Mouse (Mus musculus): ENCODE measurements around the gene Ano1. TPM values are rescaled to one million over a fixed set of nuclear protein-coding genes. Genes with fewer than 3 reads are reported as not detected.
A peak's percentile ranks its signal among the peaks of the same experiment; 100 is the strongest.

Ano1 gene
- polyA plus RNA-seq, 1 experiment from 2014 or later: 8.3 TPM

- Histone ChIP-seq H3K27ac (replicated peaks) (no peak overlapping the region), H3K36me3 (no peaks in the 10 kb centered on the region), H3K4me2 (no peak overlapping the region), H3K9ac (no peak overlapping the region), H3K4me3 (no peak overlapping the region), H3K27me3 (replicated peaks) (no peaks in the 10 kb centered on the region; the same call in 1 of the 2 replicates), H3K9me3 (no peaks in the 10 kb centered on the region), H3K4me1 (peaks cover 4% of the 10 kb centered on the region)
- no peak for ATAC-seq (ENCODE audit: extremely low read depth, insufficient number of reproducible peaks, low FRiP score, low TSS enrichment)
- 77% methylated on average over 7 of the region's 7 CpGs for WGBS
These were observed 142.2 kb downstream of the Ano1 start for GRCm38 (mm10) chr7:144609568-144609967.

GRCm38 (mm10) chr7:144607862-144608261 is 143.9 kb downstream of the Ano1 start:
- no peaks in the 10 kb centered on the region for H3K9me3 ChIP-seq
- H3K27ac ChIP-seq (replicated peaks): no peak overlapping the region
- H3K4me2 ChIP-seq: no peak overlapping the region
- WGBS: 83% methylated on average over 15 of the region's 15 CpGs
- no peak overlapping the region for H3K4me3 ChIP-seq
- peaks cover 7% of the 10 kb centered on the region for H3K4me1 ChIP-seq
- H3K9ac ChIP-seq: no peak overlapping the region
- H3K27me3 ChIP-seq (replicated peaks): no peaks in the 10 kb centered on the region; the same call in 1 of the 2 replicates
- ATAC-seq (ENCODE audit: extremely low read depth, insufficient number of reproducible peaks, low FRiP score, low TSS enrichment): no peak
- H3K36me3 ChIP-seq: no peaks in the 10 kb centered on the region

GRCm38 (mm10) chr7:144604735-144605134 is 147.0 kb downstream of the Ano1 start:
- Histone ChIP-seq H3K4me3 (no peak overlapping the region), H3K4me2 (no peak overlapping the region), H3K9me3 (no peaks in the 10 kb centered on the region), H3K27me3 (replicated peaks) (no peaks in the 10 kb centered on the region), H3K4me1 (peaks cover 7% of the 10 kb centered on the region), H3K36me3 (no peaks in the 10 kb centered on the region; the same call in 1 of the 2 replicates), H3K27ac (replicated peaks) (no peak overlapping the region), H3K9ac (no peak overlapping the region)
- WGBS: 31% methylated on average over 4 of the region's 4 CpGs
- ATAC-seq (ENCODE audit: extremely low read depth, insufficient number of reproducible peaks, low FRiP score, low TSS enrichment): no peak

- Histone ChIP-seq H3K9me3 (no peaks in the 10 kb centered on the region), H3K36me3 (no peaks in the 10 kb centered on the region; the same call in 1 of the 2 replicates)
- WGBS: 98% methylated on average over 2 of the region's 2 CpGs
These were observed 147.5 kb downstream of the Ano1 start for GRCm38 (mm10) chr7:144604291-144604690.

GRCm38 (mm10) chr7:144600333-144600900 is 151.4 kb downstream of the Ano1 start:
- Histone ChIP-seq H3K36me3 (no peaks in the 10 kb centered on the region; the same call in 1 of the 2 replicates), H3K4me2 (no peak overlapping the region), H3K4me1 (peaks cover 7% of the 10 kb centered on the region), H3K9ac (no peak overlapping the region), H3K4me3 (no peak overlapping the region), H3K27me3 (replicated peaks) (no peaks in the 10 kb centered on the region), H3K27ac (replicated peaks) (no peak overlapping the region), H3K9me3 (no peaks in the 10 kb centered on the region)
- ATAC-seq (ENCODE audit: extremely low read depth, insufficient number of reproducible peaks, low FRiP score, low TSS enrichment): no peak
- 66% methylated on average over 6 of the region's 6 CpGs for WGBS

More at GRCm38 (mm10) chr7:144604291-144604690, 147.5 kb downstream of the Ano1 start:
- no peak for ATAC-seq (ENCODE audit: extremely low read depth, insufficient number of reproducible peaks, low FRiP score, low TSS enrichment)
- Histone ChIP-seq H3K9ac (no peak overlapping the region), H3K27me3 (replicated peaks) (no peaks in the 10 kb centered on the region), H3K4me3 (no peak overlapping the region), H3K27ac (replicated peaks) (no peak overlapping the region), H3K4me2 (no peak overlapping the region), H3K4me1 (peaks cover 7% of the 10 kb centered on the region)

- no peak overlapping the region for H3K27ac ChIP-seq (replicated peaks)
- H3K4me1 ChIP-seq: no peaks in the 10 kb centered on the region
- no peaks in the 10 kb centered on the region for H3K9me3 ChIP-seq
- no peak overlapping the region for H3K9ac ChIP-seq
- WGBS: 82% methylated on average over 3 of the region's 3 CpGs
- H3K4me3 ChIP-seq: no peak overlapping the region
- ATAC-seq (ENCODE audit: extremely low read depth, insufficient number of reproducible peaks, low FRiP score, low TSS enrichment): no peak
- no peak overlapping the region for H3K4me2 ChIP-seq
- peaks cover 16% of the 10 kb centered on the region; the same call in 1 of the 2 replicates for H3K27me3 ChIP-seq (replicated peaks)
- peaks cover 3% of the 10 kb centered on the region; the same call in 1 of the 2 replicates for H3K36me3 ChIP-seq
These were observed 162.3 kb downstream of the Ano1 start for GRCm38 (mm10) chr7:144589508-144589907.

GRCm38 (mm10) chr7:144587291-144587690 is 164.5 kb downstream of the Ano1 start:
- WGBS: 34% methylated on average over 2 of the region's 2 CpGs
- H3K9me3 ChIP-seq: no peaks in the 10 kb centered on the region
- no peak overlapping the region for H3K27ac ChIP-seq (replicated peaks)
- ATAC-seq (ENCODE audit: extremely low read depth, insufficient number of reproducible peaks, low FRiP score, low TSS enrichment): no peak
- H3K4me1 ChIP-seq: peaks cover 11% of the 10 kb centered on the region
- peaks cover 17% of the 10 kb centered on the region; the same call in 1 of the 2 replicates for H3K27me3 ChIP-seq (replicated peaks)
- H3K4me3 ChIP-seq: no peak overlapping the region
- no peak overlapping the region for H3K9ac ChIP-seq
- H3K36me3 ChIP-seq: peaks cover 3% of the 10 kb centered on the region; the same call in 1 of the 2 replicates
- no peak overlapping the region for H3K4me2 ChIP-seq

GRCm38 (mm10) chr7:144585648-144586047 is 166.1 kb downstream of the Ano1 start:
- Histone ChIP-seq H3K27ac (replicated peaks) (no peak overlapping the region), H3K4me2 (no peak overlapping the region), H3K9ac (no peak overlapping the region), H3K4me1 (peaks cover 19% of the 10 kb centered on the region), H3K27me3 (replicated peaks) (peaks cover 17% of the 10 kb centered on the region; the same call in 1 of the 2 replicates), H3K36me3 (no peaks in the 10 kb centered on the region), H3K9me3 (no peaks in the 10 kb centered on the region), H3K4me3 (no peak overlapping the region)
- WGBS: 15% methylated on average over 6 of the region's 6 CpGs
- no peak for ATAC-seq (ENCODE audit: extremely low read depth, insufficient number of reproducible peaks, low FRiP score, low TSS enrichment)

- Histone ChIP-seq H3K9me3 (no peaks in the 10 kb centered on the region), H3K27ac (replicated peaks) (no peak overlapping the region), H3K4me1 (peaks cover 21% of the 10 kb centered on the region), H3K36me3 (peaks cover 19% of the 10 kb centered on the region), H3K27me3 (replicated peaks) (peaks cover 15% of the 10 kb centered on the region; the same call in 1 of the 2 replicates), H3K4me2 (0 out of 2 replicates have a peak overlapping the region, but pooled peaks have one; percentile 4), H3K9ac (no peak overlapping the region), H3K4me3 (no peak overlapping the region)
- no peak for ATAC-seq (ENCODE audit: extremely low read depth, insufficient number of reproducible peaks, low FRiP score, low TSS enrichment)
- 3% methylated on average over 4 of the region's 4 CpGs for WGBS
These were observed 168.2 kb downstream of the Ano1 start for GRCm38 (mm10) chr7:144583619-144584018.

- peak within 1 kb of the TSS; percentile 87 for H3K4me2 ChIP-seq
- WGBS: 1% methylated on average over 34 of the region's 34 CpGs
- H3K9ac ChIP-seq: peak within 1 kb of the TSS; percentile 91
- peaks cover 19% of the 10 kb centered on the region for H3K36me3 ChIP-seq
- peak within 1 kb of the TSS; percentile 96 for H3K27ac ChIP-seq (replicated peaks)
- ATAC-seq (ENCODE audit: extremely low read depth, insufficient number of reproducible peaks, low FRiP score, low TSS enrichment): peak; percentile 45; the same call in 1 of the 2 replicates
- H3K4me3 ChIP-seq: peak within 1 kb of the TSS; percentile 92
- no peaks in the 10 kb centered on the region for H3K9me3 ChIP-seq
- H3K4me1 ChIP-seq: peaks cover 30% of the 10 kb centered on the region
- H3K27me3 ChIP-seq (replicated peaks): peaks cover 14% of the 10 kb centered on the region; the same call in 1 of the 2 replicates
These were observed 169.3 kb downstream of the Ano1 start, which contains the start of gene Fadd for GRCm38 (mm10) chr7:144582284-144582980. TSS of gene Fadd (minus strand) at chr7:144582463.

- peak; percentile 80 for ATAC-seq (ENCODE audit: extremely low read depth, insufficient number of reproducible peaks, low FRiP score, low TSS enrichment)
- H3K4me1 ChIP-seq: peaks cover 30% of the 10 kb centered on the region
- H3K4me3 ChIP-seq: peak overlapping the region; percentile 92
- peak overlapping the region; percentile 87 for H3K4me2 ChIP-seq
- H3K36me3 ChIP-seq: peaks cover 19% of the 10 kb centered on the region
- H3K9ac ChIP-seq: peak overlapping the region; percentile 91
- under 1% methylated on average over 42 of the region's 43 CpGs for WGBS
- peak overlapping the region; percentile 96 for H3K27ac ChIP-seq (replicated peaks)
- no peaks in the 10 kb centered on the region for H3K9me3 ChIP-seq
- peaks cover 14% of the 10 kb centered on the region; the same call in 1 of the 2 replicates for H3K27me3 ChIP-seq (replicated peaks)
These were observed 170.1 kb downstream of the Ano1 start for GRCm38 (mm10) chr7:144581559-144582283.

Measured in heart, embryonic 13.5 days (tissue).